Mouse (Mus musculus): ENCODE data around the gene Cfi. TPM values are rescaled to one million over a fixed set of nuclear protein-coding genes. Genes with fewer than 3 reads are reported as not detected.
A peak's percentile ranks its signal among the peaks of the same experiment; 100 is the strongest.

Cfi gene
- polyA plus RNA-seq, 1 experiment from 2014 or later: 0.09 TPM

DNA sequence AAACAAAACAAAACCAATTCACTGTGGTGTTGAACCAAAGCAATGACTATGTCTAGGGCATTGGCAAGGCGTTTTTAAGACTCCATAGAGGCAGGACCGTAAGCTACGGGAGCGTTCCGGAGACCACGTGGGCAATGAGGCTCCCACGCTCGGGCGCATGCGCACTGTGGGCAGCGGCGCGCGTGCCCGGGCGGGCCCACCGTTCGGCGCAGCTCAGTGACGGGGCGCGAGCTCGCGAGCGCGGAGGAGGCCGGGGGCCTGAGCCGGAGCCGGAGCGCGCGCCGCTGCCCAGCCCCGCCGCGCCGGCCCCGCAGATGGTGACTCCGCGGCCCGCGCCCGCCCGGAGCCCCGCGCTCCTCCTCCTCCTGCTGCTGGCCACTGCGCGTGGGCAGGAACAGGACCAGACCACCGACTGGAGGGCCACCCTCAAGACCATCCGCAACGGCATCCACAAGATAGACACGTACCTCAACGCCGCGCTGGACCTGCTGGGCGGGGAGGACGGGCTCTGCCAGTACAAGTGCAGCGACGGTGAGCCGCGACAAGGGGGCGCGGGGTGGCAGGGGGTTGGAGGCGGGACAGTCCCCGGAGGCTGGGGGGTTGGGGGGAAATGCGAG is 42.8 kb downstream of the Cfi start, which contains the start of gene Pla2g12a:
Gene Pla2g12a (plus strand): TSS at position 202 of the 617 bp plus-strand sequence.
- Histone ChIP-seq H3K27me3 (ENCODE audit: control insufficient read depth, insufficient read depth, low read length) (no peaks in the 10 kb centered on the region), H3K4me1 (ENCODE audit: control insufficient read depth, insufficient read depth, low read length) (no peaks in the 10 kb centered on the region), H3K9me3 (ENCODE audit: control insufficient read depth, low read length) (no peaks in the 10 kb centered on the region), H3K4me3 (ENCODE audit: low read depth, low read length) (peak within 1 kb of the TSS; percentile 71), H3K27ac (replicated peaks; ENCODE audit: low read depth, low read length) (no peak within 1 kb of the TSS), H3K9ac (ENCODE audit: low read length) (peak within 1 kb of the TSS; percentile 68), H3K36me3 (ENCODE audit: control insufficient read depth, insufficient read depth, low read length) (no peaks in the 10 kb centered on the region), H3K4me2 (ENCODE audit: low read depth, severe bottlenecking) (peak within 1 kb of the TSS; percentile 88)
- WGBS: under 1% methylated on average over 61 of the region's 66 CpGs
- peak; percentile 92 for DNase-seq (ENCODE audit: low spot score)
- ATAC-seq (ENCODE audit: insufficient number of reproducible peaks, low FRiP score, low TSS enrichment, low read depth): peak; percentile 90

DNA sequence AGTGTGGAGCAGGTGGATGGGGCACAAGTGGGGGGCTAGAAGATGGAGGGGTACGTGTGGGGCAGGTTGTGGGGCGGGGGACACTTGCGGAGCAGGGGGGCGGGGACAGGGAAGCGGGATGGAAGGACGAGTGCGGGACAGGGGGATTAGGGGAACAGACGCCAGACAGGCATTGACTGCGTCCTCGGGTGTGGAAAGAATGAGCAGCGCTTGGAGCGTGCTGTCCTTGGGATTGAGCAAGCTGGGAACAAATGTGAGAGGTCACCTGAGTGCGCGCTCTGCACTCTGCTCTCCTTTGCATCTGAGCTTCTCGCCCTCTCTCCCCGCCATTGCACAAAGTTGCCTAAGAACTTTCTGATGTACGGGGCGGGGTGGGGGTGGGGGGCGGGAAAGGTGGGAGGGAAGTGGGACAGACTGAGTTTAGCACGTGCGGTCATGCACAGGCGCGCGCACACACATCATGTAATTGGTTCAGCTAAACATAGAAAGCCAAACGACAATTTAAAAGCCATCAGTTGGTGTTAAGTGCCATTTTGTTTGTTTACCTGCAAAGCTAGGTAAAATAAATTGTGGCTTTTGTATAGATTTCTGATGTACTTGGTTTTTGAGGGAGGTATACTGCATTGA is 43.6 kb downstream of the Cfi start:
- WGBS: under 1% methylated on average over 24 of the region's 25 CpGs
- ATAC-seq (ENCODE audit: insufficient number of reproducible peaks, low FRiP score, low TSS enrichment, low read depth) (peak; percentile 38), DNase-seq (ENCODE audit: low spot score) (peak; percentile 61)
- Histone ChIP-seq H3K4me3 (ENCODE audit: low read depth, low read length) (peak overlapping the region; percentile 71), H3K9me3 (ENCODE audit: control insufficient read depth, low read length) (no peaks in the 10 kb centered on the region), H3K9ac (ENCODE audit: low read length) (peak overlapping the region; percentile 68), H3K36me3 (ENCODE audit: control insufficient read depth, insufficient read depth, low read length) (no peaks in the 10 kb centered on the region), H3K4me1 (ENCODE audit: control insufficient read depth, insufficient read depth, low read length) (no peaks in the 10 kb centered on the region), H3K27me3 (ENCODE audit: control insufficient read depth, insufficient read depth, low read length) (no peaks in the 10 kb centered on the region), H3K27ac (replicated peaks; ENCODE audit: low read depth, low read length) (no peak overlapping the region), H3K4me2 (ENCODE audit: low read depth, severe bottlenecking) (peak overlapping the region; percentile 88)

DNA sequence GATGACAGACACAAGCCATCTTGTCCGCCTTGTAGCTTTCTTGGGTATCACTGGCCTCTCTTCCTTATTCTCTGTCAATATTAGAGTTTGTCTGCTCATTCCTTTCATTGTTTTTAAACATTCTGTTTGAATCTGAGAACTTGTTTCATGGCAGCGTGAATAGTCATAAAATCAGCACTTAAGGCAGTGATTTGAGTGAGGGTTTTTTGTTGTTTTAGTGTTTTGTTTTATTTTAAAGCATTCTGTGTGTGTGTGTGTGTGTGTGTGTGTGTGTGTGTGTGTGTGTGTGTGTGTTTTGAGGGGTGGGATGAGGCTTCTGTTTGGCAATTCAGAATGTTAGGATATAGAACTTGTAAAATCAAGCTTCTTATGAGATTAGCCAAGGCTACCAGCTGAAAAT is 44.2 kb downstream of the Cfi start:
- Histone ChIP-seq H3K9ac (ENCODE audit: low read length) (no peak overlapping the region), H3K9me3 (ENCODE audit: control insufficient read depth, low read length) (no peaks in the 10 kb centered on the region), H3K4me1 (ENCODE audit: control insufficient read depth, insufficient read depth, low read length) (no peaks in the 10 kb centered on the region), H3K4me2 (ENCODE audit: low read depth, severe bottlenecking) (0 out of 2 replicates have a peak overlapping the region, but pooled peaks have one; percentile 88), H3K36me3 (ENCODE audit: control insufficient read depth, insufficient read depth, low read length) (no peaks in the 10 kb centered on the region), H3K27ac (replicated peaks; ENCODE audit: low read depth, low read length) (no peak overlapping the region), H3K4me3 (ENCODE audit: low read depth, low read length) (no peak overlapping the region), H3K27me3 (ENCODE audit: control insufficient read depth, insufficient read depth, low read length) (no peaks in the 10 kb centered on the region)
- WGBS: 73% methylated on average over 2 of the region's 2 CpGs
- ATAC-seq (ENCODE audit: insufficient number of reproducible peaks, low FRiP score, low TSS enrichment, low read depth) (no peak), DNase-seq (ENCODE audit: low spot score) (no peak)

DNA sequence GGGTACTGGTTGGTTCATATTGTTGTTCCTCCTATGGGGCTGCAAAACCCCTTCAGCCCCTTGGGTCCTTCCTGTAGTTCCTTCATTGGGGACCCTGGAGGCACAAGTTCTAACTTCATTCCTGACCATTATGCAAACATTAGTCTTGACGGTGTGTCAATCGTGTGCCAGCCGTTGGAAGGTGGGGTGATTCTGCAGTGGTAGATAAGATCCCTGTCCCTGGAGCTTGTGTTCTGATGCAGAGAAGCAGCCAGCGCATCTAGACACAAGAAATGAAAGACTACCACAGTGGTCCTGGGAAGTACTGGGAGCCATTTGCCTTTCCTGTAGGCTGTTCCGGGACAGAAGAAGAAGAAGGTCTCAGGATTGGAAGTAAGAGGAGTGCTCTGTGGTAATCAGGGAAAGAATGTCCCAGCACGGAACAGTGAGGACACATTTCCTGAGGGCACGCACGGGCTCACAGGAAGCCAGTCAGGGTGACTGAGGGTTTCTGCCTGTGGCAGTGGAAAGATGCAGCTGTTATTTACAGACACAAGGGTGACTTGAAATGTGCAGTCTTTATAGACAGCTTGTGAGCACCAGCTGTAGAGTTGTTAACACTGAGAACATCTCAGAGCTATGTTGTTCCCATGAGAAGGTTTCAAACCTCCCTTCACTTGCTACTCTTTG is 45.4 kb downstream of the Cfi start:
- Histone ChIP-seq H3K4me1 (ENCODE audit: control insufficient read depth, insufficient read depth, low read length) (no peaks in the 10 kb centered on the region), H3K9ac (ENCODE audit: low read length) (no peak overlapping the region), H3K36me3 (ENCODE audit: control insufficient read depth, insufficient read depth, low read length) (no peaks in the 10 kb centered on the region), H3K27ac (replicated peaks; ENCODE audit: low read depth, low read length) (no peak overlapping the region), H3K9me3 (ENCODE audit: control insufficient read depth, low read length) (no peaks in the 10 kb centered on the region), H3K4me2 (ENCODE audit: low read depth, severe bottlenecking) (no peak overlapping the region), H3K27me3 (ENCODE audit: control insufficient read depth, insufficient read depth, low read length) (no peaks in the 10 kb centered on the region), H3K4me3 (ENCODE audit: low read depth, low read length) (no peak overlapping the region)
- DNase-seq (ENCODE audit: low spot score): no peak
- ATAC-seq (ENCODE audit: insufficient number of reproducible peaks, low FRiP score, low TSS enrichment, low read depth): no peak
- 85% methylated on average over 8 of the region's 8 CpGs for WGBS

GRCm38 (mm10) chr3:129885577-129885976 is 49.9 kb downstream of the Cfi start:
- Histone ChIP-seq H3K4me3 (ENCODE audit: low read depth, low read length) (no peak overlapping the region), H3K4me1 (ENCODE audit: control insufficient read depth, insufficient read depth, low read length) (no peaks in the 10 kb centered on the region), H3K9ac (ENCODE audit: low read length) (no peak overlapping the region), H3K4me2 (ENCODE audit: low read depth, severe bottlenecking) (no peak overlapping the region), H3K27me3 (ENCODE audit: control insufficient read depth, insufficient read depth, low read length) (no peaks in the 10 kb centered on the region), H3K27ac (replicated peaks; ENCODE audit: low read depth, low read length) (no peak overlapping the region), H3K36me3 (ENCODE audit: control insufficient read depth, insufficient read depth, low read length) (no peaks in the 10 kb centered on the region), H3K9me3 (ENCODE audit: control insufficient read depth, low read length) (no peaks in the 10 kb centered on the region)
- 90% methylated on average over 9 of the region's 9 CpGs for WGBS
- DNase-seq (ENCODE audit: low spot score): no peak
- ATAC-seq (ENCODE audit: insufficient number of reproducible peaks, low FRiP score, low TSS enrichment, low read depth): no peak

DNA sequence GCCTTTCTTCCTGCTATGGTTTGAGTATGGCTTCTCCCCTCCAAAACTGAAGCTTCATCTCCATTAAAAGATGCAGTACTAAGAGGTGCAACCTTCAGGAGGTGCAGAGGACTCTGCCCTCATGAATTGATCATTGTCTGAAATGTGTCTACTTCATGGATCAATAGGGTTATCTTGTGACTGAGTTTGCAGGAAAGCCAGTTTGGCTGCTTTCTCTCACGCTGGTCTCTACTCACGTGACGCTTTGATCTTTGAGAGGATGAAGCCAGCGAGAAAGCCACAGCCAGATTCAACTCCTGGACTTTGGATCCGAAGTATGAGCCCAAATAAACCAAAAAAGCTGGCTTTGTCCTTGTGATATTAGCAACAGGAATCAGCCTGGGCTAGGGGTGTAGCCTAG is 50.7 kb downstream of the Cfi start:
- H3K9ac ChIP-seq (ENCODE audit: low read length): no peak overlapping the region
- 68% methylated on average over 5 of the region's 5 CpGs for WGBS
- H3K4me3 ChIP-seq (ENCODE audit: low read depth, low read length): no peak overlapping the region
- no peaks in the 10 kb centered on the region for H3K27me3 ChIP-seq (ENCODE audit: control insufficient read depth, insufficient read depth, low read length)
- H3K4me2 ChIP-seq (ENCODE audit: low read depth, severe bottlenecking): no peak overlapping the region
- DNase-seq (ENCODE audit: low spot score) (no peak), ATAC-seq (ENCODE audit: insufficient number of reproducible peaks, low FRiP score, low TSS enrichment, low read depth) (no peak)
- H3K9me3 ChIP-seq (ENCODE audit: control insufficient read depth, low read length): no peaks in the 10 kb centered on the region
- no peaks in the 10 kb centered on the region for H3K36me3 ChIP-seq (ENCODE audit: control insufficient read depth, insufficient read depth, low read length)
- H3K27ac ChIP-seq (replicated peaks; ENCODE audit: low read depth, low read length): no peak overlapping the region
- no peaks in the 10 kb centered on the region for H3K4me1 ChIP-seq (ENCODE audit: control insufficient read depth, insufficient read depth, low read length)

DNA sequence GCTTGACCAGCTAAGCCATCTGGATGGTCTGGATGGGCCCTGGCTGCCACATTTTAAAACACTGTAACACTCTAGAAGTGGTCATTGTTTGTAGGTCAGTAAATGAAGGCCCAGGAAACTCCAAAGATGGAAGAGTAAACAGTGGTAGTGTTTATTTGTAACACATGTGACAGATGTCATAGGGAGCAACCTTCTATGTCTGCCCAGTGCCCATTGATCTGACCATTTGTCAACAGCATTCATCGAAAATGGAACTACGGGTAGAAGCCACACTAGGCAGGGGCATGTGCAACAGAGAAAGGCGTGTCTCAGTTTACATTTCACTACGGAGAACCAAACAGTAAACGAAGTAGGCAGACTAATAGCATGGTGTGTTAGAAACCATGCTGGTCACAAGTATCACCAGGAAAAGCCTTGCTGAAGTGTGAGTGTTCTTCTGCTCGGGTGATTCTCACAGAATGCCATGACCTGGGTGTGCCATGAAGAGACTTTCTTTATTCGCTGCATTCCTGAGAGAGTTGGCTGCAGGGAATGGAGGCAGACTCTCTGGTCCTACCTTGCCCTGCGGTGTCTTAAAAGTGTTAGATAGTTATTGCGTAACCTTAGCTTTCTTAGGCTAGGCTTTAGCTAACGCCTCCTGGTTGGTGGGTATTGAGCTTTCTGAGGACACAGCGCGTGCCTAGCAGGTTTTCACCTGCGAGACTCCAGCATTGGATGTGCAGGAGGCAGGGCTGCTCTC is 52.3 kb downstream of the Cfi start:
- no peak for DNase-seq (ENCODE audit: low spot score)
- Histone ChIP-seq H3K36me3 (ENCODE audit: control insufficient read depth, insufficient read depth, low read length) (0 out of 2 replicates have a peak, but pooled peaks cover 2% of the 10 kb centered on the region), H3K9ac (ENCODE audit: low read length) (no peak overlapping the region), H3K4me1 (ENCODE audit: control insufficient read depth, insufficient read depth, low read length) (no peaks in the 10 kb centered on the region), H3K4me2 (ENCODE audit: low read depth, severe bottlenecking) (no peak overlapping the region), H3K27ac (replicated peaks; ENCODE audit: low read depth, low read length) (no peak overlapping the region), H3K4me3 (ENCODE audit: low read depth, low read length) (no peak overlapping the region), H3K9me3 (ENCODE audit: control insufficient read depth, low read length) (no peaks in the 10 kb centered on the region), H3K27me3 (ENCODE audit: control insufficient read depth, insufficient read depth, low read length) (no peaks in the 10 kb centered on the region)
- 86% methylated on average over 13 of the region's 13 CpGs for WGBS
- ATAC-seq (ENCODE audit: insufficient number of reproducible peaks, low FRiP score, low TSS enrichment, low read depth): no peak

DNA sequence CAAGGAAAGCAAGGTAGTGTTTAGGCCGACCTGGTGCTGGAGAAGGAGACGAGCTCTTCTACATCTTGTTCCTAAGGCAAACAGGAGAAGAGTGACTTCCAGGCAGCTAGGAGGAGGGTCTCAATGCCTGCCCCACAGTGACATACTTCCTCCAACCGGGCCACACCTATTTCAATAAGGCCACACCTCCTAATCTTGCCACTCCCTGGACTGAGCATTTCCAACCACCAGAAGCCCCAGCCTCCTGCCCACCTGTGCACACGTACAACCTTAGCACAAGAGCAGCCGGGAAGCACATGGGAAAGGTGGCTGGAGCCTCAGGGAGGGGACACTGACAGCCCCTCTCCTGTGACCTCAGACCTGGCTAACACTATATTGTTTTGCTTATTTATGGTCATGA is 56.3 kb downstream of the Cfi start:
- Histone ChIP-seq H3K27me3 (ENCODE audit: control insufficient read depth, insufficient read depth, low read length) (no peaks in the 10 kb centered on the region), H3K36me3 (ENCODE audit: control insufficient read depth, insufficient read depth, low read length) (0 out of 2 replicates have a peak, but pooled peaks cover 2% of the 10 kb centered on the region), H3K4me3 (ENCODE audit: low read depth, low read length) (no peak overlapping the region), H3K4me2 (ENCODE audit: low read depth, severe bottlenecking) (no peak overlapping the region), H3K9me3 (ENCODE audit: control insufficient read depth, low read length) (no peaks in the 10 kb centered on the region), H3K9ac (ENCODE audit: low read length) (no peak overlapping the region), H3K4me1 (ENCODE audit: control insufficient read depth, insufficient read depth, low read length) (no peaks in the 10 kb centered on the region), H3K27ac (replicated peaks; ENCODE audit: low read depth, low read length) (no peak overlapping the region)
- 83% methylated on average over 5 of the region's 5 CpGs for WGBS
- DNase-seq (ENCODE audit: low spot score) (no peak), ATAC-seq (ENCODE audit: insufficient number of reproducible peaks, low FRiP score, low TSS enrichment, low read depth) (no peak)
